Mouse (Mus musculus): ENCODE data around the gene Dennd4b. TPM values are rescaled to one million over a fixed set of nuclear protein-coding genes. Genes with fewer than 3 reads are reported as not detected.
"Not testable (repeated sequence)": the region's sequence is repeated elsewhere in the genome, so short reads cannot be mapped to it uniquely, and the experiment has no call there.

Dennd4b gene
- polyA plus RNA-seq, 1 experiment from 2014 or later = 6.2 TPM

DNA sequence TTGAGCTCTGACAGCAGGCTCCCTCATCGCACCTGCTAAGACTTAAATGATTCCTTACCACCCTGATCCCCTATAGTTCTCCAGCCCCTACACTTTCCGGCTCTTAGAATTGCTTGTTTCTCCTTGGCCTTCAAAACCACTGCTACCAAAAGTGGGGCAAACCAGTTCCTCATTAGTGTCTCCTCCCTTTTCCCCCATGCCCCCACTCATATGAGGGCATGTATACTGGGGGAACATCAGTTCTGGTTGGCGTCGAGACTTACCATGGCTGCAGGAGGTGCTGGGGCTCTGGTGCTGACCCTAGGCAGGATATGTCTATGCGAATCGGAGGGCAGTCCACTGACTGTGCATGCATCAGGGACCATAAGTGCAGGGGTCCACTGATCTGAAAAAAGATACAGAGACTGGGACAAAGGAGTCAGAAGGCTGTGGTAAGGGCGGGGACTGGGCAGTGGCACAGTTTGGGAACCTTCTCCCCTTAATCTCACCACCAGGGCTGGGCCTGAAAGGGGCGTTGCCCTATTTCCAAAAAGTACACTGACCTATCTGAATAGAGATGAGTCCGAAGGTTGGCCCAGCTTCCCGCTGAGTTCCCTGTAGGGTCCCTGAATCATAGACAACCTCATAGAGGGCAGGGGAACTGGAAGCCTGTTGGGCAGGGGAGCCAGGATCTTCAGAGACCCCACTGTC lies 23.2 kb upstream of the Dennd4b start:
- WGBS = 86% methylated on average over 10 of the region's 10 CpGs
- Histone ChIP-seq H3K9ac (no peak overlapping the region), H3K27ac (no peak overlapping the region), H3K27me3 (no peaks in the 10 kb centered on the region), H3K4me3 (no peak overlapping the region), H3K4me1 (peaks cover 13% of the 10 kb centered on the region), H3K36me3 (no peaks in the 10 kb centered on the region), H3K4me2 (replicated peaks) (peak overlapping the region; percentile 53; the same call in 1 of the 2 replicates), H3K9me3 (replicated peaks) (no peaks in the 10 kb centered on the region)
- no peak for ATAC-seq (ENCODE audit: low FRiP score)

DNA sequence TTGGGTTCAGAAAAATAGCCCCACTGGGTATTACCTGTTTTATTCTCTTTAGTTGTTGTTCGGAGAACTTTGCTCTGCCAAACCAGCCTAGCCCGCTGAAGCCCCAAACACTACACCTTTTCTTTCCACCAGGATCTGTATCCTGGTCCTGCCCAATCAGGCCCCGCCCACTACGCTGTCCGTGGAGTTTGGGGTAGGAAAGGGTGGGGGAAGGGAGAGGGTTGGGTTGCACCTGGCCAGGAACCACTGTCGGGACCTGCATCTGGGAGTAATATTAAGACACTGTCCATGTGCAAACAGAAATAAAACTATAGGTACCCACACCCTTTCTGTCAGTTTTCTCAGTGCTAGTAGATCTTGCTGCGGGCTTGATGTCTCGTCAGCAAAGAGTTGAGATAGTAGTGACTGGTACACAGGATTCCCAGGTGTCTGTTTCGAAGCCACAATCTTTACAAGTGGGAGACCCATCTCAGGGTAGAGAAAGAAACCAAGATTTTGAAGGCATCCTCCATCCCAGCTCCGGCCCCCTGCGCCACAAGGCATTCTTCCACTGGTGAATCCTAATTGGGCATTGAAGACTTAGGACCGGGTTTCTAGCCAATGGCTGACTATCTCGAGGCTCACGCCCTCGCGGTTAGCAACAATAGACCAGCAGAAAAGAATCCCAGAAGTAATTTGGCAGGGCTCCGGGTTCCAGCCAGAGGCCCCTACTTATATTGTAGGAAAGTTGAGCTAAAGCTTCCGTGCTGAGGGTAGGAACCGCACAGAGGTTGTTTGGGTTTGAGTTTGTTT lies 21.8 kb upstream of the Dennd4b start, which contains the start of gene Creb3l4:
Gene Creb3l4 (minus strand): TSS at position 529 of the 792 bp plus-strand sequence.
- Histone ChIP-seq H3K27ac (no peak within 1 kb of the TSS), H3K36me3 (no peaks in the 10 kb centered on the region), H3K4me1 (peaks cover 16% of the 10 kb centered on the region), H3K4me2 (replicated peaks) (peak within 1 kb of the TSS; percentile 53), H3K9me3 (replicated peaks) (no peaks in the 10 kb centered on the region), H3K4me3 (peak within 1 kb of the TSS; percentile 23), H3K27me3 (no peaks in the 10 kb centered on the region), H3K9ac (peak within 1 kb of the TSS; percentile 38; the same call in 1 of the 2 replicates)
- WGBS = 1% methylated on average over 19 of the region's 19 CpGs
- ATAC-seq (ENCODE audit: low FRiP score) = peak; percentile 57

DNA sequence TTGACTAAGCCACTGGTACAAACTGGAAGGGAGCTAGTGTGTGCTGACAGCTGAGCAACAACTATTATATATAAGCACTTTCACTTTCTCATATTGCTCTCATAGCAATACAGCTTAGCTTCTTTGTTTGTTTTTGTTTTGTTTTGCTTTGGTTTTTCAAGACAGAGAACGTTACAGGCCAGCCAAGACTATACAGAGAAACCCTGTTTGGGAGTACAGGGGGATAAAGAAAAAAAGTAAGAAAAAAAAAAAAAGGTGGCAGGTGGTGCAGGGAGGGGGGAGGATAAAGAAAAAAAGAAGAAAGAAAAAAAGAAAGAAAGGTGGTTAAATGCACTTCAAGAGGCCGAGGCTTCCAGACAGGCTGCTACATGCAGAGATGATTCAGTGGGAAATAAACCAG lies 19.6 kb upstream of the Dennd4b start:
- Histone ChIP-seq H3K36me3 (no peaks in the 10 kb centered on the region), H3K9me3 (replicated peaks) (no peaks in the 10 kb centered on the region), H3K4me2 (replicated peaks) (no peak overlapping the region), H3K4me3 (no peak overlapping the region), H3K27me3 (no peaks in the 10 kb centered on the region), H3K9ac (no peak overlapping the region), H3K27ac (no peak overlapping the region), H3K4me1 (peaks cover 26% of the 10 kb centered on the region)
- 83% methylated on average over 2 of the region's 2 CpGs for WGBS
- ATAC-seq (ENCODE audit: low FRiP score) = no peak

DNA sequence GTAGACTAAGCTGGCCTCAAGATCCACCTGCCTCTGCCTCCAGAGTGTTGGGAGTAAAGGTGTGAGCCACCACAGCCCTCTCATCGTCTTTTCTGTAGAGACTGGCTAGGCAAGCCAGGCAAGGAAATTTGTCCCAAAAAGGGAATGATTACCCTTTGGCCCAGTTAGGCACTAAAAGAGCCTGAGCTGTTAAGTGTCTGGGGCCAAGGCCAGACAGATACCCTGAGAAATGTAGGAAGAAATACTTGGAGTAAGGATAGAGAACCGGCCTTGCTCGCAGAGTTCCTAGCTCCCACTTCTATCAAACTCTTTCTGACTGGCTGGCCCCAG lies 17.4 kb upstream of the Dennd4b start:
- H3K4me2 ChIP-seq (replicated peaks) = peak overlapping the region; percentile 68
- 2% methylated on average over 3 of the region's 3 CpGs for WGBS
- peak overlapping the region; percentile 74 for H3K4me3 ChIP-seq
- no peaks in the 10 kb centered on the region for H3K9me3 ChIP-seq (replicated peaks)
- no peaks in the 10 kb centered on the region for H3K27me3 ChIP-seq
- ATAC-seq (ENCODE audit: low FRiP score) = no peak; the same call in 1 of the 2 replicates
- peaks cover 25% of the 10 kb centered on the region for H3K4me1 ChIP-seq
- H3K36me3 ChIP-seq = peaks cover 12% of the 10 kb centered on the region
- peak overlapping the region; percentile 84 for H3K9ac ChIP-seq
- peak overlapping the region; percentile 87 for H3K27ac ChIP-seq

DNA sequence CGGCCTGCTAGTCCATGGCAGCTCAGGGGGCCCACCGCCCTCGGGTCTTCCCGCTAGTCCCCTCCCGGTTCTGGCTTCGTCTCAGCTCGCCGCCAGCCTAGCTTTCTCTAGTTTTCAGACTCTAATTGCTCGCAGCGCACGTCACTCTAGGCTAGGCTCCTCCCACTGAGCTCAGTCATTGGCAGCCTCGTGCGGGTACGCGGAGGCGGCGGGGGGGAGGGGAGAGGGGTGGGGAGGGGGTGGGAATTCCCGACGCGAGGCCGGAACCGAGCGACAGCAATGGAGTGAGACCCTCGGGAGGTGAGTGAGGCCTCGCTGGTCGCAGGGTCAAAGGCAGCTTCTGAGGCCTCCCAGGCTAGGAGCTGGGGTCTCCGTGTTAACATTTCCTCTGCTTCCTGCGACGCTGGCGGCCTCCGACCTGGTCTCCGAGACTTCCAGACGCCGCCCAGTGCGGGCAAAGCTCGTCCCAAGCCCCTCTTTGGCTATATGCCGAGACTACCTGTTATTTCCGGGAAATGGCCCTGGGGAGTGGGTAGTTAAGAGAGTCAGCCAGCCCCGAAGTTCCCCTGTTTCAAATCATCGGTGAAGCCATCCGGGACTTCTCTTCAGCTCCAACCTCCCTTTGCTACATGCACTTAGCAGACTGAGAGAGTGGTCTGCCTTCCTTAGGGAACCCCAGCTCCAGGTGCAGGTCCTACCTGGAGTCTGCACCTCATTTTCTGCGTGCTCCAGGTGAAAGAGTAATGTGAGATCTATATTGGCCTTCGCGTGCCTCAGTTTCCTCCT lies 16.8 kb upstream of the Dennd4b start, which contains the start of gene Slc39a1:
Gene Slc39a1 (plus strand): TSS at position 213 of the 786 bp plus-strand sequence.
- peaks cover 12% of the 10 kb centered on the region for H3K36me3 ChIP-seq

DNA sequence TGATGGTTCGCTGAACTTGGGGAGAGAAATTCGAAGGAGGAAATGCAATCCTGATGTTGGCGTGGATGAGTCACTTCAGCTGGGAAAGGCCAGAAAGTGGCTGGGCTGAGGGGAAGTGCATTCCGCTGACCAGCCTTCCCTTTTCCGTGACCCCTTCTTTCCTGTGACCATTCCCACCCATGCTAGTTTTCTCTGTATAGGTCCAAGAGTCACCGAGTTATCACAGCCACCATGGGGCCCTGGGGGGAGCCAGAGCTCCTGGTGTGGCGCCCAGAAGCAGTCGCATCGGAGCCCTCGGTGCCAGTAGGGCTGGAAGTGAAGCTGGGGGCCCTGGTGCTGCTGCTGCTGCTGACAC lies 16.3 kb upstream of the Dennd4b start:
- H3K27ac ChIP-seq = peak overlapping the region; percentile 87; the same call in 1 of the 2 replicates
- no peak for ATAC-seq (ENCODE audit: low FRiP score)
- H3K4me2 ChIP-seq (replicated peaks) = peak overlapping the region; percentile 68
- WGBS = 7% methylated on average over 10 of the region's 10 CpGs
- H3K36me3 ChIP-seq = peaks cover 12% of the 10 kb centered on the region
- no peaks in the 10 kb centered on the region for H3K27me3 ChIP-seq
- peak overlapping the region; percentile 74 for H3K4me3 ChIP-seq
- H3K9me3 ChIP-seq (replicated peaks) = no peaks in the 10 kb centered on the region
- H3K4me1 ChIP-seq = peaks cover 15% of the 10 kb centered on the region
- peak overlapping the region; percentile 84 for H3K9ac ChIP-seq

More for the DNA sequence above, 16.8 kb upstream of the Dennd4b start, which contains the start of gene Slc39a1:
- H3K4me1 ChIP-seq = peaks cover 21% of the 10 kb centered on the region
- H3K9ac ChIP-seq = peak within 1 kb of the TSS; percentile 84
- ATAC-seq (ENCODE audit: low FRiP score) = peak; percentile 95
- H3K4me3 ChIP-seq = peak within 1 kb of the TSS; percentile 74
- WGBS = under 1% methylated on average over 44 of the region's 44 CpGs
- peak within 1 kb of the TSS; percentile 87 for H3K27ac ChIP-seq
- no peaks in the 10 kb centered on the region for H3K9me3 ChIP-seq (replicated peaks)
- H3K27me3 ChIP-seq = no peaks in the 10 kb centered on the region
- peak within 1 kb of the TSS; percentile 68 for H3K4me2 ChIP-seq (replicated peaks)

DNA sequence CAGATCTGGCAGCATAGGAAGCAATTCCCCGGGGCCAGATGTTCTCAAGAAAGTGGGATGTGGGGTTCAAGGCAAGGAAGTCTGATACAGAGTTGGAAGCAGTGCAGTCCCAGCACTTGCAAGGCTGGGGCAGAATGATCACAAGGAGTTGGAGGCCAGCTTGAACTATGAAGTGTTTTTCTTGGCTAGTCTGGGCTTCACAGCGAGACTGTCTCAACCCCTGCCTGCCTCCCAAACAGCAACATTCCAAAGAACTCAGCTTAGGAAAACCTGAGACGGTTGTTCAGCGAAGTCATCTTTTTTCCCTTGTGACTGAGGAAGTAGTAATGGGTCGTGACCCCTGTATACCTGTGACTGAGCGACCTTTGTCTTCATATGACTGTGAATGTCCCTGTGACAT lies 14.2 kb upstream of the Dennd4b start:
- H3K4me1 ChIP-seq = peaks cover 23% of the 10 kb centered on the region
- H3K4me2 ChIP-seq (replicated peaks) = no peak overlapping the region
- H3K9me3 ChIP-seq (replicated peaks) = no peaks in the 10 kb centered on the region
- H3K9ac ChIP-seq = no peak overlapping the region
- no peak overlapping the region for H3K4me3 ChIP-seq
- peaks cover 12% of the 10 kb centered on the region for H3K36me3 ChIP-seq
- ATAC-seq (ENCODE audit: low FRiP score) = no peak
- no peaks in the 10 kb centered on the region for H3K27me3 ChIP-seq
- 82% methylated on average over 6 of the region's 6 CpGs for WGBS
- H3K27ac ChIP-seq = no peak overlapping the region

DNA sequence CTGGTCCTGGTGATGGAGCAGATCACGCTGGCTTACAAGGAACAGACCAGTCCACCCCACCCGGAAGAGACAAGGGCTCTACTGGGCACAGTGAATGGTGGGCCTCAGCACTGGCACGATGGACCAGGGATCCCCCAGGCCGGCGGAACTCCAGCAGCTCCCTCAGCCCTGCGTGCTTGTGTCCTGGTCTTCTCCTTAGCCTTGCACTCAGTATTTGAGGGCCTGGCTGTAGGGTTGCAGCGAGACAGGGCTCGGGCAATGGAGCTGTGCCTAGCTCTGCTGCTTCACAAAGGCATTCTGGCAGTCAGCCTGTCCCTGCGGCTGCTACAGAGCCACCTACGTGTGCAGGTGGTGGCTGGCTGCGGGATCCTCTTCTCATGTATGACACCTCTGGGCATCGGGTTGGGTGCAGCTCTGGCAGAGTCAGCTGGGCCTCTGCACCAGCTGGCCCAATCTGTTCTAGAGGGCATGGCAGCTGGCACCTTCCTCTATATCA lies 13.2 kb upstream of the Dennd4b start:
- not testable (repeated sequence) for H3K27me3 ChIP-seq; H3K9ac ChIP-seq; H3K9me3 ChIP-seq (replicated peaks); H3K27ac ChIP-seq; ATAC-seq (ENCODE audit: low FRiP score); H3K4me3 ChIP-seq; H3K4me2 ChIP-seq (replicated peaks)
- 94% methylated on average over 8 of the region's 12 CpGs for WGBS
- Histone ChIP-seq H3K36me3 (peaks cover 12% of the 10 kb centered on the region), H3K4me1 (peaks cover 27% of the 10 kb centered on the region)

DNA sequence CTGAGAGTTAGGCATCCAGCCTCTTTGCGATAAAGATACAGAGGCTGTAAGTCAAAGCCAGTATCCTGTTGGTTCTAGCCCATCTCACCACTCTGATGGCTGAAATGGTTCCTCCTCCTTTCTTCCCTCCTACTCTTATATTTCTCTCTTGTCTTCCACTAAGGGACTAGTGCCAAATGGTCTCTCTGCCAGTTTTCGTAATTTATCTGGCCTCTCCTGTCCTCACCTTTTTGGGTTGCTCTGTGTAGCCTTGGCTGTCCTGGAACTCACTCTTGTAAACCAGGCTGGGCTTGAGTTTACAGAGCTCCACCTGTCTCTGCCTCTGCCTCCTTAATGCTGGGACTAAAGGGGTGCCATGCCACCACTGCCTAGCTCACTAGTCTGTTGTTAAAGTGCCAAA lies 12.3 kb upstream of the Dennd4b start:
- H3K27me3 ChIP-seq; H3K4me3 ChIP-seq; H3K9me3 ChIP-seq (replicated peaks); H3K9ac ChIP-seq; H3K27ac ChIP-seq; ATAC-seq (ENCODE audit: low FRiP score); H3K4me2 ChIP-seq (replicated peaks): not testable (repeated sequence)
- peaks cover 19% of the 10 kb centered on the region for H3K36me3 ChIP-seq
- 93% methylated on average over 2 of the region's 2 CpGs for WGBS
- peaks cover 25% of the 10 kb centered on the region for H3K4me1 ChIP-seq

DNA sequence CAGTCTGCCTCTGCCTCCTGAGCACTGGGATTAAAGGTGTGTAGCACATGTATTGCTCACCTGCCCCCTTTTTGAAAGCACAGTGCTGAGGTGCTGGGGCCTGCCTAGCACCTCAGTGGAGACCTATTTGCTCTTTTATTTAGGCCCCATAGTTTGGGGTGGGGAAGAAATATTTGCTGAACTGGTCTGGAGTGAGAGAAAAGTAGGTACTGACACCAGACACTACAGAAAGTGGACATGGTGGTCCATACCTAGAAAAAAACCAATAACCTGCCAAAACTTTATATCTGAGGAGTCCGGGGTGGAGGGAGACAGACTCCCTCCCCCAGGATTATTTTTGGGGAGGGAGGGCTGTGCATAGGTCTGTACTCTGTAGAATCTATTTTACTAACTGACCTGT lies 11.8 kb upstream of the Dennd4b start:
- H3K4me3 ChIP-seq = 0 out of 2 replicates have a peak overlapping the region, but pooled peaks have one; percentile 84
- H3K27me3 ChIP-seq; H3K9me3 ChIP-seq (replicated peaks); H3K27ac ChIP-seq: not testable (repeated sequence)
- H3K4me1 ChIP-seq = peaks cover 25% of the 10 kb centered on the region
- H3K36me3 ChIP-seq = peaks cover 25% of the 10 kb centered on the region
- 83% methylated on average over 1 of the region's 1 CpGs for WGBS
- peak overlapping the region; percentile 51; the same call in 1 of the 2 replicates for H3K9ac ChIP-seq
- peak; percentile 1; the same call in 1 of the 2 replicates for ATAC-seq (ENCODE audit: low FRiP score)
- peak overlapping the region; percentile 80 for H3K4me2 ChIP-seq (replicated peaks)

DNA sequence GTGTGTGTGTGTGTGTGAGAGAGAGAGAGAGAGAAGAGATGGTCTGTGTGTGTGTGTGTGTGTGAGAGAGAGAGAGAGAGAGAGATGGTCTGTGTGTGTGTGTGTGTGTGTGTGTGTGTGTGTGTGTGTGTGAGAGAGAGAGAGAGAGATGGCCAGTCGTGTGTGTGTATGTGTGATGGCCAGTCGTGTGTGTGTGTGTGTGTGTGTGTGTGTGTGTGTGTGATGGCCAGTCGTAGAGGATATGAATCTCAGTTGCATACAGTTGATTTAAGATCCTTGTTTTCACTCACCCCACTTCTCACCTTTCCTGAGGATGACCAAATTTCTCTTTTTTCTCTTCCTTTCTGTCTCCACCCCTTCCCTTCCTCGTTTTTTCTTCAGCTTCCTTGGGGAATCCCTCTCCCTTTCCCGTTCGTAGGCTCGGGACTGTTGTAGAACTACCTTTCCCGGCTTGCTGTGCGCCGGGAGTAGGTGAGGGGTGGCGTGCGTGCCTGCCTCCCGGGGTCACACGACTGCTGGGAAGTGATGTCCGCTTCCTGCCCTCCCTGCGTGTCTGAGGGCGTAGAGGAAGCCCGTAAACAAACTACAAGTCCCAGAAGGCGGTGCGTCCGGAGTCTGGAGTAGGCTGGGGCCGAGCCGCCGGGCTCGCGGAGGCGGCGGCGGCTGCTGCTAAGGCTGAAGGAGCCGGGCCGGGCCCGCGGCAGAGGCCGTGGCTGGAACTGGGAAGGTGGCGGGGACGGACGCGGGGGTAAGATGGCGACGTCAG lies 11.1 kb upstream of the Dennd4b start, which contains the start of gene Crtc2:
Gene Crtc2 (plus strand): TSS at position 511 of the 766 bp plus-strand sequence.
- no peaks in the 10 kb centered on the region for H3K9me3 ChIP-seq (replicated peaks)
- ATAC-seq (ENCODE audit: low FRiP score) = peak; percentile 97
- H3K9ac ChIP-seq = peak within 1 kb of the TSS; percentile 90
- H3K36me3 ChIP-seq = peaks cover 30% of the 10 kb centered on the region
- H3K27me3 ChIP-seq = no peaks in the 10 kb centered on the region
- H3K27ac ChIP-seq = peak within 1 kb of the TSS; percentile 90
- 1% methylated on average over 40 of the region's 40 CpGs for WGBS
- peak within 1 kb of the TSS; percentile 84 for H3K4me3 ChIP-seq
- peaks cover 20% of the 10 kb centered on the region for H3K4me1 ChIP-seq
- H3K4me2 ChIP-seq (replicated peaks) = peak within 1 kb of the TSS; percentile 80
